Mouse (Mus musculus) intestine, embryonic 14.5 days (tissue): Measurements from ENCODE around the gene Sec61a2. TPM values are rescaled to one million over a fixed set of nuclear protein-coding genes. Genes with fewer than 3 reads are reported as not detected.
A peak's percentile ranks its signal among the peaks of the same experiment; 100 is the strongest.

Experiments
- ATAC-seq: fragments of 200-750 bp; cut with Nextera tagmentation; replicated peaks from 2 replicates; pipeline ENCODE4 v1.8.0; 2017; ENCODE audit warnings: low read depth, moderate number of reproducible peaks, moderate TSS enrichment, moderate library complexity; ENCODE audit not compliant: low FRiP score, low TSS enrichment
- DNase-seq: peaks from one replicate; pipeline ENCODE4 v3.0.0-alpha.2; 2018; ENCODE audit warnings: low spot score
- H3K27ac ChIP-seq: fragments of 300-500 bp; sonication (generic); 2 replicates; pipeline ENCODE4 v1.5.1; 2014; ENCODE audit warnings: low read depth, mild to moderate bottlenecking, control low read depth
- H3K27me3 ChIP-seq: fragments of 300-500 bp; sonication (generic); replicated peaks from 2 replicates; pipeline ENCODE4 v1.6.1; 2014; ENCODE audit warnings: low read length, control low read depth; ENCODE audit not compliant: control insufficient read depth, insufficient read depth
- H3K36me3 ChIP-seq: fragments of 300-500 bp; sonication (generic); 2 replicates; pipeline ENCODE4 v1.6.1; 2014; ENCODE audit warnings: low read length, control low read depth; ENCODE audit not compliant: control insufficient read depth, insufficient read depth
- H3K4me1 ChIP-seq: fragments of 300-500 bp; sonication (generic); replicated peaks from 2 replicates; pipeline ENCODE4 v1.6.1; 2014; ENCODE audit warnings: low read length, control low read depth, mixed read lengths; ENCODE audit not compliant: control insufficient read depth, insufficient read depth
- H3K4me2 ChIP-seq: fragments of 300-500 bp; sonication (generic); 2 replicates; pipeline ENCODE4 v1.6.1; 2014; ENCODE audit warnings: low read length
- H3K4me3 ChIP-seq: fragments of 300-500 bp; sonication (generic); 2 replicates; pipeline ENCODE4 v1.5.1; 2014; ENCODE audit warnings: low read depth, low read length, control low read depth, mixed read lengths
- H3K9ac ChIP-seq: fragments of 300-500 bp; sonication (generic); 2 replicates; pipeline ENCODE4 v1.6.1; 2014; ENCODE audit warnings: mild to moderate bottlenecking, low read length
- H3K9me3 ChIP-seq: fragments of 300-500 bp; sonication (generic); 2 replicates; pipeline ENCODE4 v1.6.1; 2016; ENCODE audit warnings: low read length, control low read depth; ENCODE audit not compliant: control insufficient read depth
- WGBS: fragments of 180-500 bp; shearing (Covaris S2); extraction: QIAGEN DNeasy Blood & Tissue Kit; methylation state at CpG from one replicate; pipeline ENCODE4 v1.1.7; 2014; 5-methylcytosine and 5-hydroxymethylcytosine counted together
- polyA plus RNA-seq: library from polyadenylated mRNA; unstranded; fragments of >200 nt; fragmentation: Nextera tagmentation; extraction: Ambion mirVana; gene quantifications from 2 replicates; pipeline ENCODE4 v1.2.1, GENCODE M21; 2014

The Sec61a2 gene
- polyA plus RNA-seq, 1 experiment from 2014 or later = 77.9 TPM

- DNase-seq = no peak
- 91% methylated on average over 2 of the region's 2 CpGs for WGBS
- peaks cover 77% of the 10 kb centered on the region for H3K36me3 ChIP-seq
Observed at GRCm38 (mm10) chr2:5867681-5868080, 27.6 kb downstream of the Sec61a2 start.

GRCm38 (mm10) chr2:5862834-5863233 lies 32.4 kb downstream of the Sec61a2 start, which contains the start of gene Gm13199:
Gm13199 (minus strand) TSS chr2:5862934.
- ATAC-seq (no peak), DNase-seq (no peak)
- 92% methylated on average over 3 of the region's 3 CpGs for WGBS
- Histone ChIP-seq H3K4me3 (no peak within 1 kb of the TSS), H3K4me2 (no peak within 1 kb of the TSS), H3K27ac (no peak within 1 kb of the TSS), H3K9me3 (no peaks in the 10 kb centered on the region), H3K9ac (no peak within 1 kb of the TSS), H3K36me3 (peaks cover 64% of the 10 kb centered on the region), H3K27me3 (no peaks in the 10 kb centered on the region), H3K4me1 (no peaks in the 10 kb centered on the region)

More at GRCm38 (mm10) chr2:5867681-5868080, 27.6 kb downstream of the Sec61a2 start:
- Histone ChIP-seq H3K27ac (no peak overlapping the region), H3K9me3 (no peaks in the 10 kb centered on the region), H3K9ac (no peak overlapping the region), H3K4me2 (no peak overlapping the region), H3K4me3 (no peak overlapping the region), H3K27me3 (no peaks in the 10 kb centered on the region), H3K4me1 (no peaks in the 10 kb centered on the region)
- no peak for ATAC-seq

GRCm38 (mm10) chr2:5851866-5852265 lies 43.4 kb downstream of the Sec61a2 start:
- no peak overlapping the region for H3K9ac ChIP-seq
- no peaks in the 10 kb centered on the region for H3K9me3 ChIP-seq
- 83% methylated on average over 5 of the region's 5 CpGs for WGBS
- H3K4me1 ChIP-seq = no peaks in the 10 kb centered on the region
- H3K27ac ChIP-seq = no peak overlapping the region
- H3K36me3 ChIP-seq = peaks cover 32% of the 10 kb centered on the region
- H3K4me2 ChIP-seq = no peak overlapping the region
- no peak for DNase-seq
- no peaks in the 10 kb centered on the region for H3K27me3 ChIP-seq
- ATAC-seq = no peak
- no peak overlapping the region for H3K4me3 ChIP-seq

- Histone ChIP-seq H3K9ac (no peak overlapping the region), H3K27ac (no peak overlapping the region), H3K27me3 (no peaks in the 10 kb centered on the region), H3K4me2 (no peak overlapping the region), H3K36me3 (peaks cover 28% of the 10 kb centered on the region), H3K9me3 (no peaks in the 10 kb centered on the region), H3K4me3 (no peak overlapping the region), H3K4me1 (peaks cover 4% of the 10 kb centered on the region)
- WGBS = 93% methylated on average over 9 of the region's 9 CpGs
- ATAC-seq = no peak
- no peak for DNase-seq
Observed at GRCm38 (mm10) chr2:5851116-5851515, 44.1 kb downstream of the Sec61a2 start.

- Histone ChIP-seq H3K4me3 (peak overlapping the region; percentile 49), H3K9me3 (no peaks in the 10 kb centered on the region), H3K27ac (peak overlapping the region; percentile 88; the same call in 1 of the 2 replicates), H3K4me1 (peaks cover 8% of the 10 kb centered on the region), H3K9ac (peak overlapping the region; percentile 74), H3K4me2 (peak overlapping the region; percentile 44), H3K27me3 (no peaks in the 10 kb centered on the region), H3K36me3 (peaks cover 20% of the 10 kb centered on the region)
- WGBS = 17% methylated on average over 4 of the region's 4 CpGs
- no peak for DNase-seq
- no peak for ATAC-seq
Observed at GRCm38 (mm10) chr2:5845826-5846225, 49.4 kb downstream of the Sec61a2 start.

GRCm38 (mm10) chr2:5844873-5845631 lies 50.2 kb downstream of the Sec61a2 start, which contains the start of the genes Nudt5 and Cdc123:
Nudt5 (plus strand) TSS chr2:5845019.
Cdc123 (minus strand) TSS chr2:5845164.
- Histone ChIP-seq H3K4me3 (peak within 1 kb of the TSS; percentile 49), H3K27me3 (no peaks in the 10 kb centered on the region), H3K9ac (peak within 1 kb of the TSS; percentile 74), H3K4me1 (peaks cover 8% of the 10 kb centered on the region), H3K27ac (peak within 1 kb of the TSS; percentile 88), H3K9me3 (no peaks in the 10 kb centered on the region), H3K4me2 (peak within 1 kb of the TSS; percentile 66), H3K36me3 (peaks cover 20% of the 10 kb centered on the region)
- under 1% methylated on average over 53 of the region's 53 CpGs for WGBS
- DNase-seq = peak; percentile 96
- ATAC-seq = peak; percentile 98

- Histone ChIP-seq H3K4me1 (peaks cover 8% of the 10 kb centered on the region), H3K27ac (peak overlapping the region; percentile 88), H3K4me2 (peak overlapping the region; percentile 66), H3K9me3 (peaks cover under 1% of the 10 kb centered on the region; the same call in 1 of the 2 replicates), H3K9ac (peak overlapping the region; percentile 74), H3K4me3 (peak overlapping the region; percentile 49), H3K36me3 (peaks cover 25% of the 10 kb centered on the region), H3K27me3 (no peaks in the 10 kb centered on the region)
- ATAC-seq = peak; percentile 21
- DNase-seq = no peak
- 4% methylated on average over 23 of the region's 23 CpGs for WGBS
Observed at GRCm38 (mm10) chr2:5844181-5844872, 50.9 kb downstream of the Sec61a2 start.

- Histone ChIP-seq H3K9me3 (peaks cover 3% of the 10 kb centered on the region; the same call in 1 of the 2 replicates), H3K27ac (no peak overlapping the region), H3K27me3 (no peaks in the 10 kb centered on the region), H3K4me2 (no peak overlapping the region), H3K9ac (no peak overlapping the region), H3K4me1 (peaks cover under 1% of the 10 kb centered on the region; the same call in 1 of the 2 replicates), H3K36me3 (peaks cover 55% of the 10 kb centered on the region), H3K4me3 (no peak overlapping the region)
- 97% methylated on average over 11 of the region's 11 CpGs for WGBS
- ATAC-seq = no peak
- no peak for DNase-seq
Observed at GRCm38 (mm10) chr2:5840815-5841214, 54.4 kb downstream of the Sec61a2 start.
